33 mouse cellular contexts compared by ENCODE assay signal in the genomic region with DNA sequence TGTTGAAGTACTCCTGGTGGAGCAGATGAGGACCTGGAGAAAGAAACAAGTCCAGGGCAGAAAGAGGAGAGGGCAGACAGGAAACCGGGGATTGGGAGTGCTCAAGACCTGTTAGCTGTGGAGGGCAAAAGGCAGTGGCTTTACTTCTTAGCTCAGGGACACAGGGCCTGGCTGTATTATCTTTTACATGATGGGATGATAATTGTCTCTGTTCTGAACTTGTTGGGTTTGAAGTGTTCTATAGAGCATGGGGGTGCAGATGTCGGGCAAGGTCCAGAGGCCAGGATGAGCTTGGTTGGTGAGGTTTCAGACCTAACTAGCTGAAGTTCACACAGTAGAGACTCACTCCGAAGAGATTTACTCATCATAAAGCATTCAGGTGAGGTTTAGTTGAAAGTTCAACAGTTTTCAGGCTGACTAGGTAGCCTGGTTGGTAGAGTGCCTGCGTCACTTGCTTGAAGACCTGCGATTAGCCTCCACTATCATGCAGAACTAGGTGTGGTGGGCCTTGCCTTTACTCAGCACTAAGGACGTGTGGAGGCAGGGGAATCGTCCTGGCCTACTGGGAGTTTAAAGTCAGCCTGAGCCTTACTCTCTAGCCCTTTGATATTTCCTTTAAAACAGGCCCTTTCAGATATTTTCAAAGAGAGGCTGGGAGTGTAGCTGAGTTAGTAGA. TPM values are rescaled to one million over a fixed set of nuclear protein-coding genes. Genes with fewer than 3 reads are reported as not detected.
DNase-seq lines count a peak whose midpoint lies in the region; ATAC-seq and TF ChIP-seq lines count a peak whose summit lies in the region.
"Had no signal": no experiment of that assay in that cellular context is flagged by ENCODE, and none has a peak within 500 bp of the region (broad histone marks: within the 10 kb centered on the region; RNA-seq: fewer than 3 reads in every experiment).

No protein-coding gene starts in this region.

- no peak overlapping the region for H3K9ac ChIP-seq in heart, embryonic 11.5 days (ENCODE audit: low read depth, low read length)
- no peak overlapping the region for H3K9ac ChIP-seq in ES-Bruce4 (ENCODE audit: low read depth, poor library complexity, severe bottlenecking)
- peak overlapping the region; percentile 40; the same call in 1 of the 2 replicates for H3K9ac ChIP-seq in liver, embryonic 14.5 days (replicated peaks)
- no peak overlapping the region for H3K9ac ChIP-seq in forebrain, embryonic 15.5 days (replicated peaks)
- H3K9ac ChIP-seq: embryonic facial prominence, embryonic 15.5 days; hindbrain, embryonic 14.5 days; limb, embryonic 13.5 days had no signal

- H3K36me3 ChIP-seq in heart, embryonic 11.5 days (ENCODE audit: control insufficient read depth, insufficient read depth, low read length), result no peaks in the 10 kb centered on the region
- no peaks in the 10 kb centered on the region for H3K36me3 ChIP-seq in ES-Bruce4 (ENCODE audit: control insufficient read depth, insufficient read depth, low read length, poor library complexity, severe bottlenecking)
- H3K36me3 ChIP-seq in liver, embryonic 14.5 days (replicated peaks; ENCODE audit: control insufficient read depth, insufficient read depth, low read depth), result no peaks in the 10 kb centered on the region
- H3K36me3 ChIP-seq in forebrain, embryonic 15.5 days, result no peaks in the 10 kb centered on the region
- H3K36me3 ChIP-seq: embryonic facial prominence, embryonic 10.5 days; embryonic facial prominence, embryonic 15.5 days; limb, embryonic 13.5 days had no signal

- no peaks in the 10 kb centered on the region for H3K9me3 ChIP-seq in heart, embryonic 11.5 days (replicated peaks; ENCODE audit: control insufficient read depth, low read length)
- H3K9me3 ChIP-seq in ES-Bruce4 (replicated peaks; ENCODE audit: control insufficient read depth, insufficient read depth, low read length, poor library complexity, severe bottlenecking), result no peaks in the 10 kb centered on the region
- no peaks in the 10 kb centered on the region for H3K9me3 ChIP-seq in liver, embryonic 14.5 days (ENCODE audit: control insufficient read depth, low read length)
- no peaks in the 10 kb centered on the region for H3K9me3 ChIP-seq in forebrain, embryonic 15.5 days
- H3K9me3 ChIP-seq: embryonic facial prominence, embryonic 10.5 days; embryonic facial prominence, embryonic 15.5 days; limb, embryonic 13.5 days had no signal

- H3K4me2 ChIP-seq in heart, embryonic 11.5 days, result peak overlapping the region; percentile 29
- peak overlapping the region; percentile 57 for H3K4me2 ChIP-seq in liver, embryonic 14.5 days (ENCODE audit: low read depth)
- H3K4me2 ChIP-seq in forebrain, embryonic 15.5 days (replicated peaks), result no peak overlapping the region
- H3K4me2 ChIP-seq: hindbrain, embryonic 14.5 days; limb, embryonic 13.5 days; midbrain, embryonic 11.5 days had no signal

- no peak for DNase-seq in heart, postnatal 36 days
- DNase-seq in liver, embryonic 14.5 days (ENCODE audit: low read depth in 3 of 3, low spot score in 3 of 3), result no peak
- DNase-seq in embryo, embryonic 10 days (ENCODE audit: low spot score), result no peak
- no peak for DNase-seq in cerebellum, adult 9-11 months
- DNase-seq: adrenal gland, postnatal 14 days; cerebellum, adult 18-20 months; cerebellum, postnatal 14 days; kidney, adult 2 months; kidney, postnatal 4 days; lung, adult 2 months; lung, postnatal 10 days; right cerebral cortex, adult 18-20 months; spleen, adult 18-20 months; thymus, postnatal 14 days had no signal

- peak overlapping the region; percentile 59; the same call in 1 of the 2 replicates for H3K27ac ChIP-seq in heart, embryonic 11.5 days (ENCODE audit: low read depth, low read length)
- H3K27ac ChIP-seq in ES-Bruce4 (ENCODE audit: insufficient read depth, low read length), result peak overlapping the region; percentile 89
- peak overlapping the region; percentile 76 for H3K27ac ChIP-seq in liver, embryonic 14.5 days
- H3K27ac ChIP-seq in forebrain, embryonic 15.5 days (replicated peaks), result no peak overlapping the region
- H3K27ac ChIP-seq: embryonic facial prominence, embryonic 10.5 days; hindbrain, embryonic 14.5 days; kidney, postnatal 0 days; limb, embryonic 13.5 days; macrophage had no signal

- TF ChIP-seq EP300 in ES-Bruce4 (IDR thresholded peaks at IDR 0.05; ENCODE audit: insufficient read depth, low read depth, low read length), result peak; percentile 80; the same call in 1 of the 2 replicates
- no peak for TF ChIP-seq EP300 in liver, embryonic 14.5 days (IDR thresholded peaks at IDR 0.05; ENCODE audit: low read depth)

- no peaks in the 10 kb centered on the region for H3K27me3 ChIP-seq in heart, embryonic 11.5 days (ENCODE audit: control insufficient read depth, insufficient read depth, low read length)
- no peaks in the 10 kb centered on the region for H3K27me3 ChIP-seq in ES-Bruce4 (ENCODE audit: control insufficient read depth, insufficient read depth, low read length, poor library complexity, severe bottlenecking)
- H3K27me3 ChIP-seq in liver, embryonic 14.5 days (ENCODE audit: control insufficient read depth, insufficient read depth, low read length), result no peaks in the 10 kb centered on the region
- peaks cover 11% of the 10 kb centered on the region; the same call in 1 of the 2 replicates for H3K27me3 ChIP-seq in forebrain, embryonic 15.5 days
- H3K27me3 ChIP-seq: embryonic facial prominence, embryonic 15.5 days; limb, embryonic 13.5 days had no signal

- intact Hi-C loops in heart, postnatal 36 days (cut with DNase I), result loop anchor here (10.0 kb wide), 1 partner anchor 177 kb away; no protein-coding TSS in a partner anchor

- ATAC-seq in heart, embryonic 11.5 days (replicated peaks; ENCODE audit: insufficient number of reproducible peaks, low FRiP score, low TSS enrichment), result peak; percentile 77
- 0 out of 2 replicates have a peak, but pooled peaks have one; percentile 42 for ATAC-seq in erythroblast, adult 5-6 weeks (replicated peaks; ENCODE audit: low FRiP score, poor library complexity, severe bottlenecking)
- peak; percentile 78 for ATAC-seq in liver, embryonic 14.5 days (ENCODE audit: insufficient read depth)
- no peak for ATAC-seq in forebrain, embryonic 15.5 days (replicated peaks)
- ATAC-seq: forebrain, embryonic 14.5 days; midbrain, embryonic 16.5 days had no signal

- no peak for TF ChIP-seq POLR2A in ES-Bruce4 (IDR thresholded peaks at IDR 0.05; ENCODE audit: insufficient read depth, low read length)

- WGBS in heart, embryonic 11.5 days (ENCODE audit: insufficient replicate concordance), result 74% methylated on average over 7 of the region's 7 CpGs
- WGBS in liver, embryonic 14.5 days (ENCODE audit: insufficient replicate concordance), result 68% methylated on average over 7 of the region's 7 CpGs
- 86% methylated on average over 7 of the region's 7 CpGs for WGBS in forebrain, embryonic 15.5 days

- TF ChIP-seq CTCF in ES-Bruce4 (IDR thresholded peaks at IDR 0.05; ENCODE audit: low read depth, low read length), result no peak
- TF ChIP-seq CTCF in liver, embryonic 14.5 days (IDR thresholded peaks at IDR 0.05; ENCODE audit: low read depth), result no peak

- no peak overlapping the region for H3K4me3 ChIP-seq in heart, embryonic 11.5 days (ENCODE audit: low read depth, low read length)
- H3K4me3 ChIP-seq in ES-Bruce4 (ENCODE audit: low read depth, low read length), result peak overlapping the region; percentile 17; the same call in 1 of the 2 replicates
- H3K4me3 ChIP-seq in liver, embryonic 14.5 days (ENCODE audit: insufficient read depth in 1 of 2, low read depth in 2 of 2, low read length in 2 of 2), result peak overlapping the region; percentile 8 to 21; a peak in 2 of 4 replicates
- H3K4me3 ChIP-seq in forebrain, embryonic 15.5 days, result no peak overlapping the region
- H3K4me3 ChIP-seq: embryonic facial prominence, embryonic 10.5 days; embryonic facial prominence, embryonic 15.5 days; limb, embryonic 13.5 days had no signal

- 0 out of 2 replicates have a peak, but pooled peaks cover 2% of the 10 kb centered on the region for H3K4me1 ChIP-seq in heart, embryonic 11.5 days (ENCODE audit: control insufficient read depth, insufficient read depth, low read length)
- H3K4me1 ChIP-seq in ES-Bruce4 (ENCODE audit: control insufficient read depth, insufficient read depth, low read length), result peaks cover 3% of the 10 kb centered on the region
- H3K4me1 ChIP-seq in liver, embryonic 14.5 days (replicated peaks; ENCODE audit: control insufficient read depth in 2 of 2, insufficient read depth in 2 of 2, low read length in 1 of 2), result peaks cover 15 to 25% of the 10 kb centered on the region in 2 experiments
- H3K4me1 ChIP-seq in forebrain, embryonic 15.5 days, result peaks cover 4% of the 10 kb centered on the region; the same call in 1 of the 2 replicates

RNA-seq across cellular contexts. Expression of a gene that starts 5.3 kb away (rescaled TPM):
- 5.0 TPM in 2 replicates for polyA plus RNA-seq in heart, embryonic 11.5 days (2014; fragmentation: Nextera tagmentation; extraction: Ambion mirVana)
- 1 to 10 TPM; 1.9 to 2.2 TPM for total RNA-seq in heart, postnatal 36 days (2021)
- polyA plus RNA-seq in ES-Bruce4 (2011; ENCODE audit: insufficient read depth, insufficient read length, low read depth, missing spikeins), result 22.4 and 22.9 TPM in 2 replicates
- 141 and 144 TPM in 2 replicates for total RNA-seq in erythroblast, adult 5-6 weeks (2015; ENCODE audit: low replicate concordance)
- 178 and 191 TPM in 2 replicates for total RNA-seq in erythroblast, adult 5-6 weeks (2017; ENCODE audit: low replicate concordance)
- polyA plus RNA-seq in liver, embryonic 14.5 days (2012; rRNA removed), result 5.4 and 7.4 TPM in 2 replicates
- 6.6 and 6.9 TPM in 2 replicates for polyA plus RNA-seq in liver, embryonic 14.5 days (2014; fragmentation: Nextera tagmentation; extraction: Ambion mirVana)
- 0.84 and 1.4 TPM in 2 replicates for polyA plus RNA-seq in forebrain, embryonic 15.5 days (2015; fragmentation: Nextera tagmentation; extraction: Ambion mirVana)

RNA-seq across cellular contexts. Expression of a gene that starts 33.9 kb away (rescaled TPM):
- polyA plus RNA-seq in heart, embryonic 11.5 days (2014; fragmentation: Nextera tagmentation; extraction: Ambion mirVana), result 0.62 TPM in 1 of 2 replicates, not detected in the other
- total RNA-seq in heart, postnatal 36 days (2021), result not detected
- 0.85 TPM in 1 of 2 replicates, not detected in the other for polyA plus RNA-seq in ES-Bruce4 (2011; ENCODE audit: insufficient read depth, insufficient read length, low read depth, missing spikeins)
- not detected in 2 replicates for total RNA-seq in erythroblast, adult 5-6 weeks (2015; ENCODE audit: low replicate concordance)
- 0.26 TPM in 1 of 2 replicates, not detected in the other for total RNA-seq in erythroblast, adult 5-6 weeks (2017; ENCODE audit: low replicate concordance)
- 0.05 and 0.07 TPM in 2 replicates for polyA plus RNA-seq in liver, embryonic 14.5 days (2012; rRNA removed)
- polyA plus RNA-seq in liver, embryonic 14.5 days (2014; fragmentation: Nextera tagmentation; extraction: Ambion mirVana), result 0.06 TPM in 1 of 2 replicates, not detected in the other
- 0.09 TPM in 1 of 2 replicates, not detected in the other for polyA plus RNA-seq in forebrain, embryonic 15.5 days (2015; fragmentation: Nextera tagmentation; extraction: Ambion mirVana)
- total RNA-seq: adrenal gland, postnatal 14 days; hematopoietic stem cell, adult 5-6 weeks; layer of hippocampus, adult 8-10 months; layer of hippocampus, postnatal 25 days; left cerebral cortex, postnatal 36 days had no signal
- polyA plus RNA-seq: cortical plate, adult 2 months; embryonic facial prominence, embryonic 10.5 days; forebrain, embryonic 14.5 days; hindbrain, embryonic 14.5 days; intestine, embryonic 14.5 days; kidney, postnatal 0 days; macrophage; midbrain, embryonic 16.5 days had no signal

RNA-seq across cellular contexts. Expression of a gene that starts 49.6 kb away (rescaled TPM):
- polyA plus RNA-seq in heart, embryonic 11.5 days (2014; fragmentation: Nextera tagmentation; extraction: Ambion mirVana), result 99.1 and 101 TPM in 2 replicates
- 10 to 100 TPM; 49.1 to 51.7 TPM for total RNA-seq in heart, postnatal 36 days (2021)
- polyA plus RNA-seq in ES-Bruce4 (2011; ENCODE audit: insufficient read depth, insufficient read length, low read depth, missing spikeins), result 138 and 145 TPM in 2 replicates
- total RNA-seq in erythroblast, adult 5-6 weeks (2015; ENCODE audit: low replicate concordance), result 23.4 and 42.7 TPM in 2 replicates
- total RNA-seq in erythroblast, adult 5-6 weeks (2017; ENCODE audit: low replicate concordance), result 26.6 and 29.6 TPM in 2 replicates
- 14.2 and 21.4 TPM in 2 replicates for polyA plus RNA-seq in liver, embryonic 14.5 days (2012; rRNA removed)
- polyA plus RNA-seq in liver, embryonic 14.5 days (2014; fragmentation: Nextera tagmentation; extraction: Ambion mirVana), result 43.2 TPM in 2 replicates
- polyA plus RNA-seq in forebrain, embryonic 15.5 days (2015; fragmentation: Nextera tagmentation; extraction: Ambion mirVana), result 120 and 122 TPM in 2 replicates

Comparison
In these comparisons a context has a peak if more than half of its experiments do, and no peak if none do; other contexts are left out.
1. H3K4me3 ChIP-seq: peak in ES-Bruce4 (single experiment) and liver, embryonic 14.5 days (2 of 2); none in heart, embryonic 11.5 days (single experiment) and forebrain, embryonic 15.5 days (single experiment).